Mouse (Mus musculus): Measurements from ENCODE around the gene Ezr.

Ezr gene

DNA sequence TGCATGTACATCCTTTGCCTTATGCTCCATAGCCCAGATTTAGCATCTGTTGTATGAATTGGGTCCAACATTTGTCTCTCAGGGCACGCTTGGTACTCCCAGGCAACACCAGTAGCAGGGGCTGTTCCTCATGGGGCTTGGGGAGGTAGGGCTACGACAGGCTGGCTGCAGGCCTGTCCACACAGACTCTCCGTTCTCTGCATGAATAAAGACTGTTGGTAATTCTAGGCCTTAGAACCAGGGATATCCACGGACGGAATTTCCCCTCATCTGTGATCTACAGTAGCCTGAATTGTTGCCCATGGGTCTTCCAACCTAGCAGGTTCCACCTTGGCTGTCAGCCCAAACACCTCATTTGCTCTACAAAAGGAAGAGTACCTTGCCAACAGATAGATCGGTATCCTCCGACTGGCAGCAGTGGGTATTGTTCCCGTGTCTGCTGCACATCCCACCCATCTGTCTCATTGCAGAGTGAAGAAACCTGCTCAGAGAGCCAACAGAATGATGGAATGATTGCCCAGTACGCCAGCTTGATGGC lies 7.1 kb upstream of the Ezr start:
- DNase-seq (ENCODE audit: low spot score) = no peak

DNA sequence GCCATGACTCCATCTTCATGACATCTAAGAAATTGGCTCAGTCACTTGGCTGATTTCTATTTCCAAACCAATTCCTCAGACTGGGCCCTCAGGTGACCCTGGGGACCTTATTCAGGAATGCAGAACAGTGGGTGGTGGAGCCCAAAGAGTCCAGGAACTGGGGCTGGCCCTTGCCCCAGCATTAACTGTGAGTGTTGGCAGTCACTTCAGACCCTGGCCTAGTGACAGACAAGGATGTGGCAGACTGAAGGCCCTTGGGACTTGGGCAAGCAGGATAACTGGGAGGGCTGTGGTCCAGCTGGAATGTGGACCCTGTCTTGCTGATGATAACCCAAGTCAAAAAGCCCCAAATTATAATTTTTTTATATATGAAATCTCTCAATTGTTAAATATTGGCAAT lies 6.5 kb upstream of the Ezr start:
- DNase-seq (ENCODE audit: low spot score) = no peak

- DNase-seq (ENCODE audit: low spot score) = no peak
These were observed 4.7 kb upstream of the Ezr start for GRCm38 (mm10) chr17:6787241-6787640.

DNA sequence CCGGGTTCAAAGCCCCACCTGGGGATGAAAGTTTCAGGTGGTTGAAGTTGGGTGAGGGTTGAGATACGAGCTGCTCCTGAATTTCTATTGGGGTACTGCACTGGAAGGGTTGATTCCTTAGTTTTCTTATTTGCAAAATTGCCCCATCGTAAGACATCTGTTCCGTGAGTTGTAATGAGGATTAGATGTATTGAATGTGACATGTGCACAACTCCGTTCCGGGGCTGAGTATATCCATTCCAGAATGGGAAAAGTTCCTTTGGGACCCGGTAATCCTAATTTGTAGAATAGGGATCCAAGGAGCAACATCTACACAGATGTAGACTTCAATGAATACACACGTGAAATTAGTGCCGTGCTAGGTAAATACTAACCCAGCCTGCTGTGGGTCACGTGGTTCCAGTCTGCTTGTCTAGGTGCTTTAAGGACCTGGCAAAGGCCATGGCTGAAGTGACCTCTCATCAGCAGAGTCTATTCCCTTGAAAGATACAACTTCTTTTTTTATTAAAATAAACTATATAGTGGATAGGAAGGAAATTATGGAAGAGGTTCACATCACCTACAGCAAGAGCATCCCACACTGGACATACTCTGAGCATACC lies 1.3 kb upstream of the Ezr start:
- DNase-seq (ENCODE audit: low spot score) = no peak

GRCm38 (mm10) chr17:6783006-6783661 lies 550 bp upstream of the Ezr start:
- DNase-seq (ENCODE audit: low spot score) = no peak

- DNase-seq (ENCODE audit: low spot score) = no peak
These were observed 504 bp downstream of the Ezr start for GRCm38 (mm10) chr17:6782033-6782526.

GRCm38 (mm10) chr17:6781273-6781672 lies 1.3 kb downstream of the Ezr start:
- DNase-seq (ENCODE audit: low spot score) = no peak

DNA sequence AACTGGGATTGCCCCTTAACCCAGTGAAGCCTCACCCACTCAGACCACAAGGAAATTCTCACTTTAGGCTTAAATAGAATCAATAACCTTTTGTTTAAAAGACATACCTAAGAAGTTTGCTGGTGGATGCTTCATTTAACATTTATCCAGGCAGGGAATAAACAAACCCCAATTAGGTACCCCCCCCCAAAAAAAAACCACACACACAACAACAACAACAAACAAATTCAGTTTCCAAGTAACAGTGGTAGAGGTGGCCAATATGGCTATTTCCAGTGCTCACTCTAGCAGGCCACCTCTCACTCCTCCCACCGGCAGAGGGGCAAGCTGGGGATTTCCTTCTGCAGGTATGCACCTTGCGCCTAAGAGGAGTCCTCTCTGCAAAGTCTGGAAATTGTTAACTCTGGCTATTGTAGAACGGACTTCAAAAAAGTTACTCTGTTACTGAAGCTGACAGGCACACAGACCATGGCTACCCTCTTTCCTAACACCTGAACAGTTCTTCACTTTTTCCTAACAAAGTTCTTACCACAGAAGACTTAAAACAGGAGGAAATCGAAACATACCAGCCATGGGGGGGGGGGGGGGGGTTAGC lies 2.0 kb downstream of the Ezr start:
- no peak for DNase-seq (ENCODE audit: low spot score)

DNA sequence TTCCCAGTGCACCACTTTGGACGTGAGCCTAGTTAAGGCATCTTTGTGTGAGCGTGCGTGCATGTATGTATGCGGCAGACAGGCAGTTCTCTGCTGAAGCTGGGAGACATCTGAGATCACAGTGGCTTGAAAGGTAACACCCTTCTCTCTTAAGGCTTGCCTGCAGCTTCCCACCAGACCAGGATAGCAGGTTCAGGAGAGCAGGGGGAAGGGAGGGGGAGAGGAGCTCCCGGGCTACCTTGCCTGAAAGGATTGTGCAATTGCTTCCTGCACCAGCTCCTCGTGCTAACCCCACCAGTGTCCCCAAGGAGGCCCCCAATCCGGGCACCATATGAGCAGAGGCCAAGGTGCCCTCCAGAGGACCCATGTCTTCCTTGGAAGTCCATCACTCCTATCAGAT lies 3.0 kb downstream of the Ezr start:
- DNase-seq (ENCODE audit: low spot score) = no peak

DNA sequence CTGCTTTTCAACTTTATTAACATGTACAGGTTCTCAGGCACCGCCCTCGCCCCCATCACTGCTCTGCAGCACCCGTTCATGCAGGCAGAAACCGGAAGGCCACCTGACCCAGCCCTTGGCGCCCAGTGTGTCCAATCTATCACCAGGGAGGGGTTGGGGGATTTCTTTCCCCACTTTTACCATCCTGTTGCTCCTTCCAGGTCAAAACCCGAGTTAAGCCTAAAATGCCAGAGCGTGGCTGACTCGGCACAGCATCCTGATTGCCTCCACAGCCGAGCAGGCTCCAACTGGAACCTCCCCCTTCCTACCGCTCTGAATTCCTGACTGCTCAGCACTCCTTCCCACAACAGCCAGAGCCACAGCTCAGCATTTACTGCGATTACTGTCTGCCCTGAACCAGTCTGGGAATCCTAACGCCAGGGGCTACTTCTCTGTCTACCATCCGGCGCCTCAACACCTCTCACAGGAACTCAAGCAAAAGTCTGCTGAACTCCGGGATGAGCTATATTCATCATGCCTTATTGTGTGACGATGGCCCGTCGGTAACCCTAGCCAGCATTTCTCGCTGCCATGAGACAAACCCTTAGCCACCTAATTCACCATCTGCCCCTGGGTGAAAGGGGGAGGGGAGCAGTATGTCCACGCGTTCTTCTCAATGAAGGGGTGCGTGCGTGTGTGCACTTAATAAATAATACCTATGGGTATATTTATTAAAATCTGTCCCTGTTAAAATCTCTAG lies 3.6 kb downstream of the Ezr start:
- DNase-seq (ENCODE audit: low spot score) = no peak

DNA sequence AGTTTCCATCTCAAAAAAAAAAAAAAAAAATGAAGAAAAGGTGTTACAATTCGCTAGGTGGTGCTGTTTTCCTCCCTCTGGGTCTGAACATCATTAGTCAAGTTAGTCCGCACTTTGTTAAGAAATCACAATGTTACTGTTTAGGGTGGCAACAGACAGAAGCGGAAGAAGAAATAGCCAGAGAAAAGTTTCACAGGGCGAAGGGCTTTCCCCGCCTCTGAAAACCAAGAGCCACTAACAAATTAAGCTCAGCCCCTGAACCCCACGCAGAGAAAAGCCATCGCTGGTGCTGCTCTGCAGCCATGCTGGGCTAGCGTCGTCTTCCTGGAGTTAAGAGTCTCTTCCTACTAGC lies 4.3 kb downstream of the Ezr start:
- no peak for DNase-seq (ENCODE audit: low spot score)

DNA sequence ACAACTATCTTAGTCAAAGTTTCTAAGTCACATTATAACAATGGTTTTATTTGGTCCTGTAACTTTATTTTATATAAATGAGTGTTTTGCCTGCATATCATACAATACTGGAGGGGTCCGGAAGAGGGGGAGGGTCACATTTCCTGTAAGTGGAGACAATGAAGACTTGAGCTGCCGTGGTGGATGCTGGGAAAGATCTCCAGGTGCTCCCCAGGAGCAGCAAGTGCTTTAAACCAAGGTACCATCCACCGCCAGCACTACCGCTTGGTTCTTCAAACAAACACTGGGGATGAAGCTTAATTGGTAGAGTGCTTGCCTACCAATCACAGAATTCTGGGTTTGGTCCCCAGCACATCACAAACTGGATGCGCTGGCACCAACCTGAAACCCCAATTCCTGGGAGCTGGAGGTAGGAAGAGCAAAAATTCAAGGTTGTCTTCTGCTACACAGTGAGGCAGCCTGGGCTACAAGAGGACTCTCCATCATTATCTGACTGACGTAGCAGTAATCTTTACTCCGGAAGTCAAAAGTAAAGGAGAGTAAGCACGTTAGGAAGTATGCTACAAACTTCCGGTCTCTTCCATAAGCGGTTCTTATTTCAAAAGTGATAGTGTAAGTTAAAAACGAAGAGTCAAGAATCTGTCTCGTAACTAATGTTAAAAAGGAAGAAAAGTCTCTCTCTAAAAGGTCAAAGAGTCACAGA lies 4.8 kb downstream of the Ezr start:
- DNase-seq (ENCODE audit: low spot score) = no peak

GRCm38 (mm10) chr17:6777061-6777460 lies 5.5 kb downstream of the Ezr start:
- DNase-seq (ENCODE audit: low spot score) = no peak

DNA sequence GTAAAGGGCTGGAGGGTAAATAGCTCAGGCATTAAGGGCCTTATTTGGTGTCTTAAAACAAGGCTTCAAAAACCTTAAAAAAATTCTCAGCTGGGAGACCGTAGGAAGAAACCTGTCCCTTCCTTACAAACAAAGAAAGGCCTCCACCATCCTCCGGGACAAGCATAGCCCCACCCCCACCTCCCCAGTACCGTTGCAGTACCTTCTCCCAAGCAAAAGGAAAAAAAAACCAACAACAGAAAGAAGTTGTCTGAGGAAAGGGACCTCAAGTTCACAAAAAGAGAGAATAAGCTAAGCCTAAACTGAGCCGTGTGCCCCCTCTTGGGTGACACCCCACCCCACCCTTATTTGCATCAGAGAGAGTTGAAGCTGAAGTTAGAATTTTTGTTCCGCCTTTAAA lies 6.0 kb downstream of the Ezr start:
- DNase-seq (ENCODE audit: low spot score) = no peak

GRCm38 (mm10) chr17:6776123-6776522 lies 6.5 kb downstream of the Ezr start:
- DNase-seq (ENCODE audit: low spot score) = no peak

DNA sequence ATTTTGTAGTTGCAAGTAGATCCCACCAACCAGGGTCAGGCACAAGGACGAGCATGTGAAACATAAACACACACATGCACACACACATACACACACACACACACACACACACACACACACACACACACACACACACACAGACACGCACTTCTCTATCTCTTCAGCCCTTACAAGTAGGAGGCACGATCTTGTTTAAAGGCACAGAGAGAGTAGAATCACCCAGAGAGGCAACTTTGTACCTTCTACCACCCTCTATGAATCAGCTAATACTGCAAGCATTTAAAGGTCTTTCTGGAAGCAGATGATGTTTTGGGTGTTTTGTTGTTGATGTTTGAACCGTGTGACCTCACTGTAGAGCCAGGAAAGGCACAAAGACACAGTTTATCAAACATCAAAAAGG lies 6.9 kb downstream of the Ezr start:
- no peak for DNase-seq (ENCODE audit: low spot score)

DNA sequence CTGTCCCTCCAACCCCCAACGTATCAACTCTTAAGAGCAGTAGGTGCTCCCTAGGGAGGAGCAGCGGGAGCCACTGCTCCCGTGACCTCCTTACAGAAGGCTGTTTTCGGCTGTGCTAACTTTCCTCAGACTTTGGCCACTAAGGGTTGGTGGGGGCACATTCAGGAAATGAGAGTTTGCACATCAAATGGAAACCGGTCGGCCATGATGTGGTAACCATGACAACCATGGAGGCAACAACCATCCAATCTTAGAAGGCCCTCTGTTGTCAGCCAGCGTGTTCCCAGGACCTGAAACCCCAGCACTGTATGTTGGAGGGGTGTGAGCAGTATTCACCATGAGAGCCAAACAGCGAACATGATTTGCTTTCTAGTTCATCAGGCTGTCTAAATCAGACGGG lies 7.4 kb downstream of the Ezr start:
- DNase-seq (ENCODE audit: low spot score) = no peak

GRCm38 (mm10) chr17:6773249-6773966 lies 9.2 kb downstream of the Ezr start:
- DNase-seq (ENCODE audit: low spot score) = no peak

DNA sequence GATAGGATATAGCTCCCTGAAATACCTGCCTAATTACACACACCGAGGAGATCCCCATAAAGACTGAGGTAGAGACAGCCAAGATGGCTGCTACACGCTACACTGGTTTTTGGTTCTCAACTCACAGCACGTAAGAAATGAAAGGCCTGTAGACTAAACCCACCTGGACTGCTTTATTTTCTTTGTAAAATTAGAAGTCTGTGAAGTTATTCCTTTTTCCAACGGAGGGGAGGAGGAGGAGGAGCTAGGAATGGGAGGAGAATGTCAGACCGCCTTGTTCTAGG lies 10.2 kb downstream of the Ezr start:
- DNase-seq (ENCODE audit: low spot score) = no peak

GRCm38 (mm10) chr17:6771661-6772489 lies 10.7 kb downstream of the Ezr start:
- DNase-seq (ENCODE audit: low spot score) = no peak

DNA sequence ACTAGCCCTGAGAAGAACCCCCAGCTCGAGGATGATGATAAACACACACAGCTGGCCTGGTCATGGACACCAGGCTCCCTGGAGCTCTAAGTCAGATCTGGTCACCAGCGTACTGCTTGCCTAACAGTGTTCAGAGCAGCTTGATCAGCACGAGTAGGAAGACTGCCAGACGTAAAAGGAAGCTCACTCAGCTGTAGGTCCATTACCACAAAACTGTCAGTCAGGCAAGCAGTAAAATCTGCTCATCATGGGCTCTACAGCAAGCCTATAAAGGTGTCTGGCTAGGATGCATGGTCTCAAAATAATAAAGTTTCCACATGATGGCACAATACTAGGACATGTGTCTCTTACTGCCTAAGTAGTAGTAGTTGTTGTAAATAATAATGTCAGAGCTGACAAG lies 13.0 kb downstream of the Ezr start:
- no peak for DNase-seq (ENCODE audit: low spot score)
